Mouse (Mus musculus) layer of hippocampus, postnatal 14 days (tissue): ENCODE results near the gene Usp7. TPM values are rescaled to one million over a fixed set of nuclear protein-coding genes. Genes with fewer than 3 reads are reported as not detected.

Source experiments
- DNase-seq, 2 experiments: peaks; one replicate each; pipeline ENCODE4 v3.0.0; 2021 to 2022; ENCODE audit warnings: low spot score in 2 of 2, mixed read lengths in 1 of 2
- total RNA-seq, 2 experiments: library from RNA; stranded (reverse); gene quantifications; 2 replicates each; pipeline ENCODE4 v1.2.3; 2021

The Usp7 gene
- total RNA-seq, 2 experiments from 2014 or later = 149 to 167 TPM

DNA sequence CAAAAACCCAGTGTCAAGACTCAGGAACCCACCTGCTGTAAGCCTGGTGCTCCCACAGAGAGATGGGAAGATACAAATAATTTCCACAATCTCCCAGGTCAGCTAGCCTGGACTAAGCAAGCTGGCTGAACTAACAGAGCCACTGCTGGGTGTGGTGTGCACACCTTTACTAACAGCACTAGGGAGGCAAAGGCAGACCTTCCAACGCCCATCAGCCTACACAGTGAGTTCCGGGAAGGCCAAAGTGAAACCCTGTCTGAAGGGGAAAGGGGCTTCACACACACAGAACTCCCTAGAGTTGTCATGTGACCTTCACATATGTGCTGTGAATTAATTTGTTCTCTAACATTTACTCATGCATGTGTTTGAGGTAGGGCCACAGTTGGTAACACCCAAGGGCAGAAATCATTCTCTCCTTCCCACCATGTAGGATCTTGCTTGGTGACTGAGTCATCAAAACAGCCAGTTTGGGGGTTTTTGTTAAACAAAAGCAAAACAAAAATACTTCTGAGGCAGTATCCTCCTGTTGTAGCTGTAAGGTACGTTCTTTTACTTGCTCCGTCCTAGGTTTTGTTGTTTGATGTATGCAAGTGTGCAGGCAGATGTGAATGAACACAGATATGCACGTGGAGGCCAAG lies 63.9 kb downstream of the Usp7 start:
- DNase-seq = no peak

- no peak for DNase-seq
Measured at GRCm38 (mm10) chr16:8725807-8726206, 66.3 kb downstream of the Usp7 start.

DNA sequence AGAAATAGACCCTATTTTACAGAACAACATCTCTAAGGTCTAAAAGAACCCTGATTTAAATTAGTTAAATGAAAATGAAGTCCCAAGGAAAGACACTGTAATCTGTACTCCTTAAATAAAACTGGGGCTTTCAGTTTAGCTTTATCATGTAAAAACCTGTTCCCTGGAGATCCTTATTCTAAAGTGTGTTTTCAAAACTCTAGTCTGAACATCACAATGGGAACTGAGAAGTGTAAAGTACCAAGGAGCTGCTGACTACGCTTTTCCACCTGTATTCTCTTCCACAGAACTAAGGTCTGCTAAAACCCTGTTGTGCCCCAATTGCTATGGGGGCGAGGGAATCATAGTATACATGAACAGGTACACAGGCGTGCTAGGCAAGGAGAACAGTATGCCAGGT lies 68.1 kb downstream of the Usp7 start:
- DNase-seq = no peak

GRCm38 (mm10) chr16:8720447-8720846 lies 71.7 kb downstream of the Usp7 start:
- DNase-seq = no peak

GRCm38 (mm10) chr16:8717744-8718143 lies 74.4 kb downstream of the Usp7 start:
- no peak for DNase-seq

- DNase-seq = no peak
Measured at GRCm38 (mm10) chr16:8716300-8716699, 75.8 kb downstream of the Usp7 start.

DNA sequence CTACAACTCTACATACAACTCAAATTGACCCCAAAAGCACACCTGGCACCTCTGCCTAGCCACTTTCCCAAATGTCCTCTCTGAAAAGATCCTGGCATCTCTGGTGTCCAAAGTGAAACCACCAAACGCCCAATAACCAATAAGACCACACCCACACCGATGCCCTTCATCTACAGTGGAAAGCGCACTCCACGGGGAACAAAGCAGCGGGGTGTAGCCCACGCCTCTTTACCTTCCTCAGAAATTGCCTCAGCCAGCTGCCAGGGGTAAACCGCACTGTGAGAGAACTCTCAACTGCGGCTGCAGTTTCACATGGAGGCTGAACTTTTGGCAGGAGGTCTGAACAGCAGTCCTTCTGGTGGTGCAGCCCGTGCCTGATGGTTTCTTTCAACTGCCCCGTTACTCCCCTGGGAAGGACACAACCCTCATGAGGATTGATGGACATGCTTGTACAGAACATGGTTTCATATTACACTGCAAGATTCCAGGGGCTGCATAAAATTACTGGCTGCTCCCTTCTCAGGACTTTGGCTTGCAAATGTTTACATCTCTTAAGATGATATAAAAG lies 76.5 kb downstream of the Usp7 start:
- DNase-seq = no peak

DNA sequence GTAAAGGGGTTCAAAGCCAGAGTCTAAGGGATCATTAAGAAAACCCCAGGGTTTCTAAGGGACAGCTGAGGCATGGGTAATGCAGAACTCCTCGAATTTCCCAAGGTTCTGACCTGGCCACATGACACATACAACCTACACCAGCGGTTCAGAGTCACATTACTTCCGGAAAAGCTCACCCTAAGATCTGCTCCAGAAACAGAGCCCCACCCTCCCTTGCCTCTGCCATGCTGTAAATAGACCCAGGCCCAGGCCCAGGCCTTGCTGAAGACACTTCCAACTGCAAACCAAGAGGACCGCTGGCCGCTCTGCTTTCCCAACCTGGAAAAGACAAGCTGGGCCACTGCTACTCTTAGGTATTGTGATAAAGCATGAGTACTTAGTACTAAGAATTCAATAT lies 77.3 kb downstream of the Usp7 start:
- DNase-seq = no peak

GRCm38 (mm10) chr16:8711998-8712397 lies 80.1 kb downstream of the Usp7 start:
- DNase-seq = peak; percentile 24 to 28

DNA sequence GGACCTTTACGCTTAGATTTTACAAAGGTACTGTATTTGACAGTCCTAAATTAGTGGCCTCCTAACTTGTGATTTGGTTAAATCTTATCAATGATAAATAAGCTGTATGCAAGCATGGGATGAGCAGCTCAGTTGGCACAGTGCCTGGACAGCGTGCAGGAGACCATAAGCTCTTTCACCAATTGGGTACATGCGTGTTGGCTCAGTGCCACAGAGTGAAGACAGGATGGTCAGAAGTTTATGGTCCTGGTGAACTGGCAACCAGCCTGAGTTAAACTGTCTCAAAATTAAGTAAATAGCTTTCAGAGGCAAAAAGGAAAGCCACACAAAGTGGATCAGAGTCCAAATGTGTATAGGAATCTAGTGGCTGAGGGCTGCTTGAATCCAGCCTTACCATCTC lies 91.5 kb downstream of the Usp7 start:
- no peak for DNase-seq

DNA sequence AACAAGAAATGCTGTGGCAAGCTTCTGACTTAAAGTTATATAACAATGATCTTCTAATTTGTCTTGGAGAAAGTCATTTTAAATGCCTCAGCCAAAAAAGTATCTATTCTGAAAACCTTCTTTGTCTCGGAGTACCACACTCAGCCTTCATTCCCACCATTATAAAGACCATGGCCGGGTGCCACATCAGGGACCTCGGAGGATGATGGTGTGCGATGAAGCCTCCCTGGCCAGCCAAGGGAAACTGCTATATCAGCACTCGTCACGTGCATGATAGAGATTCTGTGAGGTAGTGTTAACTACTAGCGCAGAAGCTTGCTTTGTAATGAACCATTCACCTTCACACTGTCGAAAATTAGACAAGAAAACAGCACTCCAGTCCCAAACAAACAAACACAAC lies 92.6 kb downstream of the Usp7 start:
- no peak for DNase-seq

GRCm38 (mm10) chr16:8691206-8691605 lies 100.9 kb downstream of the Usp7 start:
- no peak for DNase-seq

- peak; percentile 56 to 64 for DNase-seq
Measured at GRCm38 (mm10) chr16:8689979-8690656, 102.0 kb downstream of the Usp7 start.

DNA sequence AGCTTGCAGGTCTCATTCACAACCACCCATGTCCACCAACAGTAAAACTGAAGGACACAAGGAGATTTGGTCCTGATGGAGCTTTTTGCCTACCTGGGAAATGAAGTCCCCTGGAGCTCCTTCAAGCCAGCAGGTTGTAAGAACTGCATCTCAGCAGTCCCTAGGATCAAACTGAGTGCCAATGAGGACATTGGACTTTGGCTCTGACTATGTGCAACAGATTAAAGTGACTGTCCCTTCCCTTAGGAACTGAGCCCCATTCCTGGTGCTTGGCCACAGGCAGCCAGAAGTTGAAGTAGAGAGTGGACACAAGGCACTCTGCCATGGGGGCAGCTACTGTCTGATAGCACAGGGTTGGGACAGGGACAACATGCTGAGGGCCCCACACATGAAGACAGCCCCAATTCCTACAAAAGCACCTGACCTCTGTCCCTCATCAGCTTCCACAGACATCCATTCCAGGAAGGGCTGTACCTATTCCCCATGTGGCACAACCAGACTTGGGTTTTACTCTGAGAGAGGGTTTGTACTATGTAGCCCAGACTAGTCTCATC lies 104.5 kb downstream of the Usp7 start:
- no peak for DNase-seq

GRCm38 (mm10) chr16:8686871-8687535 lies 105.1 kb downstream of the Usp7 start:
- DNase-seq = no peak

DNA sequence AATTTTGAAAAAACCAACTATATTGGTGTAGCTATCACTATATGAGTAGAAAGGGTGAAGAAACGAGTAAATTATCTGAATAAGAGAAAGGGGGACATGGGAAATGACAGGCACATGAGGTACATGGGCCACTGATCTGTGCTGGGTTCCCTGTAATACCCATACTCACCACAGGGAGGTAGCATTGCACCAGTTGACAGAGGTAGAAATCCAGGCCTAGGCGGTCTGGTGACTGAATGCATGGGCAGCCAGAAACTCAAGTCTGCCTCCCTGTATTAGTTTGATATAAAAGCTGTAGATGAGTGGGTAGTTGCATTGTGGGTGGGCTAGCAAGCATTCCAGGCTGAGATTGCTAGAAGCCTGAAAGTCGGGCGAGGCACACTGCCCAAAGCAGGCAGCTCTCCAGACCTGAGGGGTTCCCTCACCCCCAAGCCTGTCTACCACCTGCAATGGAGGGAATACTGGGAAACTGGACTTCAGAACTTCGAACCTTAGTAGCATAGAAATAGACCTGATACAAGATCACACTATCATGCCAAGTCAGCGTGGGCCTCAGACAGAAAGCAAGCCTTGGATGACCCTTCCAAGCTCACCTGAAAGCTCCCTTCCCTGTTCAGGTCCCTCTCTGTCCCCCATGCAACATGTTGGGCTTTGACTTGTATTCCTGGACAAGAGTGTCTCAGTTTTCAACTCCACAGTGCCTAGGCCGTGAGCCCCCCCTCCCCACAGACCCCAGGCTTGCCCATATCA lies 105.8 kb downstream of the Usp7 start:
- peak; percentile 81 to 84 for DNase-seq

- no peak for DNase-seq
Measured at GRCm38 (mm10) chr16:8685087-8685486, 107.0 kb downstream of the Usp7 start.

GRCm38 (mm10) chr16:8680470-8680869 lies 111.6 kb downstream of the Usp7 start, which contains the start of gene Gm5767:
Gene Gm5767 (plus strand): TSS chr16:8680770.
- DNase-seq = no peak

- no peak for DNase-seq
Measured at GRCm38 (mm10) chr16:8679780-8680179, 112.3 kb downstream of the Usp7 start.

DNA sequence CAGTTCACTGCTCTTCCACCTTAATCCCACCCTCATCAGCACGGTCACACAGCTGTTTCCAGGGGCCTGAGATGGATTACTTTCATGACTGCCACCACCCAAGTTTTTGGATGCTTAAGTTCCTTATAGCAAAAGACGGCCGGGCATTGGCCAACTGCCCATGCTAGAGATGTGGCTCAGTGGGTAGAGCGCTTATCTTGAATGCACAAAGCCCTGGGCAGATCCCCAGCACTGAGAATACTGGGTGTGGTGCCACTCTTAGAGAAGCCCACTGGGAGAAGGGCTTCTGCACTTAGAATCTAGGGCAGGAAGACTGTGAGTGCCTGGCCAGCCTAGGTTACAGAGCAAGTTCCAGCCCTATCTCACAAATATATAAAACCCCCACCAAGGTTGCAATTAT lies 113.4 kb downstream of the Usp7 start:
- DNase-seq = no peak

- DNase-seq = no peak
Measured at GRCm38 (mm10) chr16:8678035-8678434, 114.1 kb downstream of the Usp7 start.
